Mouse (Mus musculus) C2C12 (cell line): Measurements from ENCODE around the gene Glrx. TPM values are rescaled to one million over a fixed set of nuclear protein-coding genes. Genes with fewer than 3 reads are reported as not detected.
"Not testable (repeated sequence)": the region's sequence is repeated elsewhere in the genome, so short reads cannot be mapped to it uniquely, and the experiment has no call there.

Source experiments
- H3K27me3 ChIP-seq: one replicate; pipeline ENCODE4 v1.6.1; 2011; ENCODE audit not compliant: control insufficient read depth, insufficient read depth, insufficient read length
- H3K36me3 ChIP-seq: one replicate; pipeline ENCODE4 v1.6.1; 2011; ENCODE audit not compliant: control insufficient read depth, insufficient read depth
- H3K4me3 ChIP-seq: one replicate; pipeline ENCODE4 v1.5.1; 2011; ENCODE audit warnings: mild to moderate bottlenecking, control low read depth; ENCODE audit not compliant: poor library complexity, insufficient read depth, severe bottlenecking
- H3K79me2 ChIP-seq: one replicate; pipeline ENCODE4 v1.6.1; 2011; ENCODE audit not compliant: control insufficient read depth, insufficient read depth
- H3K79me3 ChIP-seq: one replicate; pipeline ENCODE4 v1.6.1; 2011; ENCODE audit warnings: low read depth, control low read depth
- H3ac ChIP-seq: one replicate; pipeline ENCODE3; 2011; ENCODE audit warnings: low read depth; ENCODE audit not compliant: control insufficient read depth, insufficient read length
- CEBPB ChIP-seq: IDR thresholded peaks from one replicate; pipeline ENCODE4 v1.6.1; 2011; ENCODE audit warnings: low read depth, mild to moderate bottlenecking, control low read depth, moderate library complexity
- CTCF ChIP-seq: IDR thresholded peaks from one replicate; pipeline ENCODE4 v1.5.1; 2011; ENCODE audit not compliant: control insufficient read depth, insufficient read depth, insufficient read length
- FOSL1 ChIP-seq: IDR thresholded peaks from one replicate; pipeline ENCODE4 v1.8.0; 2011; ENCODE audit warnings: mild to moderate bottlenecking, low read length; ENCODE audit not compliant: poor library complexity, insufficient read depth, severe bottlenecking
- MAX ChIP-seq: IDR thresholded peaks from one replicate; pipeline ENCODE4 v1.6.1; 2011; ENCODE audit warnings: mild to moderate bottlenecking, control low read depth
- MYOD1 ChIP-seq: IDR thresholded peaks from one replicate; pipeline ENCODE4 v1.6.1; 2011; ENCODE audit warnings: low read depth; ENCODE audit not compliant: control insufficient read depth, insufficient read length
- MYOG ChIP-seq: IDR thresholded peaks from one replicate; pipeline ENCODE4 v1.6.1; 2011; ENCODE audit not compliant: control insufficient read depth, insufficient read length; ENCODE audit errors: extremely low read depth
- USF1 ChIP-seq: IDR thresholded peaks from one replicate; pipeline ENCODE4 v1.6.1; 2011; ENCODE audit warnings: low read depth, mild to moderate bottlenecking, control low read depth, moderate library complexity
- polyA plus RNA-seq: library from polyadenylated mRNA; unstranded; fragments of >200 nt; fragmentation: generic; extraction: Trizol; gene quantifications from one replicate; pipeline ENCODE4 v1.2.1, GENCODE M21; 2012; ENCODE audit warnings: missing spikeins

Gene Glrx
- polyA plus RNA-seq, 1 experiment: 41.9 TPM

DNA sequence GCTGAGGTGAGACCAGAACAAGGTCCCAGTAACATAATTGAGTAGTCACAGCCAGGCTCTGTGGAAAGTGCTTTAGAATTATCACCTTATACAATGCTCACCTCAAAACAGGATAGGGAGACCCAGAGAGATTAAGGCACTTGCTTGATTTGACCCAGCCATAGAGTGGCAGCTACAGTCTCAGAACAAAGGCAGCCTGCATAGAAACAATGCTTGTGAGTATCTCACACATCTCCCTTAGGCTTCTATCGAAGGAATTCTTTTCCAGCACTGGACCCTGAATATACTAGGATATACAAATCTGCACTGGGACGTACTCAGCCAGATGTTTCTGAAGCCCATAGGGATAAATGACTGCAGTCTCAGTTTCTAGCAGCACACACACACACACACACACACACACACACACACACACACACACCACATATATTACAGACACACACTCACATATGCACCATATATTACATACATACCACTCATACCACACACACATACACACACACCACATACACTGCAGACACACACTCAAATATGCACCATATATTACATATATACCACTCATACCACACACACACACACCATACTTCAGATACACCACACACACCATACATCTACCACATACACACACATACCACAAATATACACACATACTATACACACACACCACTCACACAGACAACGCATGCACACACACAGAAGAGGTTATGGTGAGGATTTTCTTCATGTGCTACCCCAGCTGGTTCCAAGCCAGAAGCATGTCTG, 20.5 kb upstream of the Glrx start:
- Histone ChIP-seq H3K79me3 (no peaks in the 10 kb centered on the region), H3K27me3 (no peaks in the 10 kb centered on the region), H3K4me3 (no peak overlapping the region), H3K79me2 (no peaks in the 10 kb centered on the region), H3K36me3 (no peaks in the 10 kb centered on the region), H3ac (no peak overlapping the region)
- no peak for TF ChIP-seq FOSL1
- TF ChIP-seq USF1: no peak
- TF ChIP-seq MYOG: no peak
- no peak for TF ChIP-seq MAX
- TF ChIP-seq CTCF: no peak
- TF ChIP-seq CEBPB: no peak
- TF ChIP-seq MYOD1: no peak

DNA sequence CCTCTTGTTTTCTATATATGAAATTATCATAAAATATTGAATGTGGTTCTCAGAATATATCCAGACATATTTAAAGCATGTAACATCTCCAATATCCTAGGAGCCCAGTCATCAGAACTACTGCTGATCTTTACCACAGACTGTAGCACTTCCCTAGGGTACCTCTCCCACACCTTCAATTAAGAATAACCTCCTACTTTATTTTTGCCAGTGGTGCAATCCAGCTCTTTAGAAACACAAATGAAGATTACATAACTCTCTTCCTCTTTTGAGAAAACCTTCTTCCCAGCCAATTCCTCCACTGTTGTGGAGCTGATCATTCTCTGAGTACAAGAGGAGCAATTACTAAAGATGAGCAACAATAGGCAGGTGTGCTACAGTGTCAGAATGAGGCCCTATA, 19.8 kb upstream of the Glrx start:
- no peak for TF ChIP-seq MYOD1
- no peak for TF ChIP-seq CTCF
- TF ChIP-seq MAX: no peak
- no peak for TF ChIP-seq CEBPB
- TF ChIP-seq USF1: no peak
- no peak for TF ChIP-seq FOSL1
- no peak for TF ChIP-seq MYOG
- H3K79me2 ChIP-seq: no peaks in the 10 kb centered on the region

DNA sequence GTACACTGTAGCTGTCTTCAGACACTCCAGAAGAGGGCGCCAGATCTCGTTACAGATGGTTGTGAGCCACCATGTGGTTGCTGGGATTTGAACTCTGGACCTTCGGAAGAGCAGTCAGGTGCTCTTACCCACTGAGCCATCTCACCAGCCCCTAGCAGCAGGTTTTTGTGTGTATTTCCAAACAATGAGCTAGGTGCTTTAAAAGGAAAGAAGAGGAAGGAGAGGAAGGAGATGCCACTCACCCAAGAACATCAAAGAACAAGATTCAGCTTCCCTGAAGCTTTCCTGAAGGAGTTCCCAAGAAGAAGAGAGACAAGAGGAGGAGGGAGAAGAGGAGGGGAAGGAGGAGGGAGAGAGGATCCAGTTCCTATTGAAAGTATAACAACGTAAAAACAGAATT, 17.3 kb upstream of the Glrx start:
- not testable (repeated sequence) for H3ac ChIP-seq, H3K36me3 ChIP-seq, H3K4me3 ChIP-seq

More for the DNA sequence above, 19.8 kb upstream of the Glrx start:
- no peak overlapping the region for H3K4me3 ChIP-seq
- H3K27me3 ChIP-seq: no peaks in the 10 kb centered on the region
- no peaks in the 10 kb centered on the region for H3K36me3 ChIP-seq
- no peaks in the 10 kb centered on the region for H3K79me3 ChIP-seq
- no peak overlapping the region for H3ac ChIP-seq

DNA sequence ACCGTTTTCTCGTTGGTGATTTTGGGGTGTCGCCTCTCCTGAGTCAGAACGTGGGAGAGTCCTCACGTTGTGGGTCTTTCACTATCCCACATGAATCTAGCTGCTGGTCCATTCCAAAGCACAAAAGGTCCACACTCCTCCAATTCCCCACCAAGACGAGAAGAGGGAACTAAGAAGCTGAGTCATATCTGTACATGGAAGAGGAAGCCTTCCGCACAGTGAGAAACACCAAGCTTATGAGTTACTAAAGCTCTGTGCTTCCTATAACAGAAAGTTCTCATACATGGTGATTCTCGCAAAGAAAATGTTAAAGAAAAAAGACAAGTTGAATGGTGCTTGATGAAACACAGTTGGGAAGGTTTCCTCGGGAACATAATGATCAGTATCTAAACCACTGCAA, 16.5 kb upstream of the Glrx start:
- Histone ChIP-seq H3K27me3 (no peaks in the 10 kb centered on the region), H3K79me2 (no peaks in the 10 kb centered on the region), H3K4me3 (no peak overlapping the region), H3ac (no peak overlapping the region), H3K36me3 (no peaks in the 10 kb centered on the region), H3K79me3 (no peaks in the 10 kb centered on the region)
- no peak for TF ChIP-seq CTCF
- no peak for TF ChIP-seq CEBPB
- TF ChIP-seq MYOD1: no peak
- TF ChIP-seq MYOG: no peak
- TF ChIP-seq MAX: no peak

More for the DNA sequence above, 17.3 kb upstream of the Glrx start:
- not testable (repeated sequence) for H3K79me3 ChIP-seq, H3K27me3 ChIP-seq, H3K79me2 ChIP-seq

DNA sequence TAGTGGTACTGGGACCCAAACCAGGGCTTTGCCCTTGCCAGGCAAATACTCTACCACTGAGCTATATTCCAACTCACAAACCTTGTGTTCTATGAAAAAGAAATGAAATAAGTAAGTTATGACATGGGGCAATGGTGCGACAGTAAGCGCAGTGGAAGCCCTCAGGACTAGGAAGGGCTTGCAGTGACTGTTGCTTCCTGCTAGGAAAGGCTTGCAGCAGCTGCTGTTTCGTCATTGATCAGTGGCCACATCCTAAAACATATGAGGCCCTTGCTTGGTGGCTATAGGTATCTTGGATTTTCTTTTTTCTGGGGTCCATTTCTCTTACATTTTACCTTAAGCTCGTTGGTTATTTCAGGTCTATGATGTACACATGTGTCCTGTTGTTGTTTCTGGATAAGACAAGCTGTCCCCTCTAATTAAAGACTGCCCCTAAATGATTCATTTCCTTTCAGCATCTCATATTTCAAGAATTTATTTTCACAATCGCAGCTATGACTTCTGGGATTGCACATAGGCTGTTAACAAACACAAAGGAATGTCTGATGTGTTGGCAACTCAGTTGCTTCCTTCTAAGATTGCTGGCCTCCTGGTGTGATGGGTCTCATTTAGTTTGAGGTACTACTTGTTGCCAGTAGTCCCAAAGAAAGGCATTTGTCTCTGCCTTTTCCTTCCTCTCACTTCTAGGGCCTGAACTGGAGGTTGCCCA, 14.9 kb upstream of the Glrx start:
- TF ChIP-seq CTCF: no peak
- no peak for TF ChIP-seq USF1
- TF ChIP-seq CEBPB: peak; percentile 84
- Histone ChIP-seq H3K36me3 (no peaks in the 10 kb centered on the region), H3K79me3 (no peaks in the 10 kb centered on the region), H3K4me3 (no peak overlapping the region), H3K27me3 (no peaks in the 10 kb centered on the region), H3K79me2 (no peaks in the 10 kb centered on the region), H3ac (no peak overlapping the region)

DNA sequence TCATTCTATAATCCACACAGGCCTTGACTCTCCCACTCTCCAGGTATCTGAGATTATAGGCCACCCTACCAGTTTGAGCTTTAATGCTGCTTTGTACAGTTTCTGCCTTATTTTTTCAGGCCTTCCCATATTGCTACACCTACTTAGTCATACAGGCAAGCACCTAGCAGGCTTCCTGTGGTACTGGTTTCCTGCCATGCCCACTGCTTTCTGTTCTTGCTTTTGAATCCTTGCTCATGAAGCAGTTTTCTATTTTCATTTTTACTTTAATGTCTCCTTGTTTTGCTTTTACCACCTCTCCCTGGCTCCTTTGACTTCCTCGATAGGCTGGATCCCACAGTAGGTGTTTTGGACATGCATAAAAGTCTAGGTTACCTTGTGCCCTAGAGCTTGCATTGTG, 14.3 kb upstream of the Glrx start:
- Histone ChIP-seq H3K4me3 (no peak overlapping the region), H3K79me3 (no peaks in the 10 kb centered on the region), H3K27me3 (no peaks in the 10 kb centered on the region), H3ac (no peak overlapping the region), H3K79me2 (no peaks in the 10 kb centered on the region), H3K36me3 (no peaks in the 10 kb centered on the region)
- TF ChIP-seq USF1 (no peak), CEBPB (no peak), FOSL1 (no peak), MYOG (no peak), MYOD1 (no peak), CTCF (no peak), MAX (no peak)
